Mouse (Mus musculus) heart, adult 2 months (tissue): Measurements from ENCODE around the gene 5730480H06Rik.

Source experiments
- CTCF ChIP-seq: fragments of 200-600 bp; IDR thresholded peaks from 2 replicates; pipeline ENCODE4 v1.8.1; 2022; ENCODE audit warnings: antibody characterized with exemption, mild to moderate bottlenecking, moderate library complexity
- EP300 ChIP-seq: fragments of 200-500 bp; IDR thresholded peaks from 2 replicates; pipeline ENCODE4 v1.6.1; 2011; ENCODE audit warnings: low read depth, low read length, control low read depth; ENCODE audit not compliant: insufficient read depth

DNA sequence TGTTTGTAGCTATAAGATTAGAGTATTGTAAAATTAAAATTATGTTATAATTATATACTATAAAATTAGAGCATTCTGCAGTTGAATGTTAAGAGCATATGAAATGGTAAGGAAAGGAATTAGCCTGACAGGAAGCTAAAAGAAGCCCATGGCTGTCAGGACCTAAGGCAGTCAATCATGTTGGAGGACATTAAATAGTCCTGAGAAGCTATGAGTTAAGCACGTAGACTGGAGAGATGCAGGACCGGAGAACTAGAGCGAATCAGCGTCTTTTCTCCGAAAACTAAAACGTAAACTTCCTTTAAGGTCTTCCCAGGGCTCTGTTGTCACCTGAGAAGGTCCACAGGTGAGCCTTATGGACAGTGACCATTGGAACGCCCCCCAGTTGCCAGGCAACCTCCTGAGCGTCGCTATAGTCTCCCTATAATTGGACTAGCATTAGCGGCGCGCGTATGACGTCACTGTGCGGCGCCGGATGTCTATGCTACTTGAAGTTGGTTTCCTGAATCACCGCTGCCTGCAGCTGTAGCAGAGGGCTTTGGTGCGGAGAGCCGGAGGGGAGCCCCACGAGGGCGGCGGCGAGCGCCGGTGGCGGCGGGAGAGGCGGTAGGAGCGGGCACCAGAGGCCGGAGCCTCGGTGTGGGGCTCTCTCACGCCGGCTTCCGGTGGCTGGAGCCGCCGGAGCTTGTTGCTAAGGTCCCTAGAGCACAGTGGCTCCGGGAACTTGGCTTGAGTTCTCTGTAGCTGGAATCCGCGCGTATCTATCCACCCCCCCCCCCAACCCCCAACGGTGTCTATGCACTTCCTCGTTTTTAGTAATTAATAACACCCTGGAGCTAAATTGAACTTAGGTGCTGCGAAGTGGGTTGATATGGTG lies 44.4 kb downstream of the 5730480H06Rik start:
- no peak for TF ChIP-seq EP300
- TF ChIP-seq CTCF, result no peak
